Mouse (Mus musculus) colon, adult 2 months (tissue): Measurements from ENCODE around the gene Lmcd1. TPM values are rescaled to one million over a fixed set of nuclear protein-coding genes. Genes with fewer than 3 reads are reported as not detected.

Source experiments
- polyA plus RNA-seq: library from polyadenylated mRNA; depleted of rRNA; stranded (reverse); fragments of >200 nt; gene quantifications from 2 replicates; pipeline ENCODE4 v1.2.3, GENCODE M21; 2012; rRNA removed

The Lmcd1 gene
- 2.8 and 3.3 TPM in 2 replicates for polyA plus RNA-seq

DNA sequence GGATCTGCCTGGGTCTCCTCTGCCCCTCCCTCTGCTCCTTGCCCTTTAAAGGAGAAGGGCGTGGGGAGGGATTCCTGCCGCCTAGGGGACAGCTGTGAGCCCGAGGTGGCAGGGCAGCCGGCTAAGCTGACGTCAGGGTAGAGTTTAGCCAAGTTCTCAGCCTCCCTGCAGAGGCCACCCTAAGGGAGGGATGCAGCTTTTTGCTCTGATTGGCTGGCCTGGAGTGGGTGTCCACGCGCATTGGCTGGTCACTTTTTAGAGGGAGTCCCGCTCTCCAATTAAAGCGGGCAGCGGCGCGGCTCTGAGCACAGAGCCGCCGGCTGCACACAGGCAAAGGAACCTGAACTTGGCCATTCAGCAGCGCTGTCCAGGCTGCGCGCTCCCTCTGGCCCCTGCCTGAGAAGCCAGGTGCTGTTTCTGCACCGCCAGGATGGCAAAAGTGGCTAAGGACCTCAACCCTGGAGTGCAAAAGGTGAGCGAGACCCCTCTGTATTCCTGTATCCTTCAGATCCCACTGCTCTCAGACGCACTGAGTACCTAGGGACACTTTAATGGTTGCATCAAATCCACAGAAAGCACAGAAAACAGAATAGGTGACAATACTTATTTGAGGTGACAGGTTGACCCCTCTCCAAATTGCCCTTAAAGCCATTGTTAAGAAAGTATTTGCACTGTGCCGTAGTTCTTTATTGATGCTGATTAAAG, at the start of gene Lmcd1:
Lmcd1 (plus strand) TSS at position 258 of the 705 bp plus-strand sequence.

Other genes starting within 250 kb of the Lmcd1 start
- 5.2 and 5.8 TPM in 2 replicates for gene Ssu2, start 114.3 kb downstream of the Lmcd1 start, polyA plus RNA-seq
- 6.7 and 7.9 TPM in 2 replicates for gene Cav3, start 185.7 kb downstream of the Lmcd1 start, polyA plus RNA-seq
- 0.45 and 0.60 TPM in 2 replicates for gene Oxtr, start 216.2 kb downstream of the Lmcd1 start, polyA plus RNA-seq